Mouse (Mus musculus) forebrain, embryonic 13.5 days (tissue): ENCODE results near the gene Zfp579. TPM values are rescaled to one million over a fixed set of nuclear protein-coding genes. Genes with fewer than 3 reads are reported as not detected.
"Not testable (repeated sequence)": the region's sequence is repeated elsewhere in the genome, so short reads cannot be mapped to it uniquely, and the experiment has no call there.

Experiments
- ATAC-seq: fragments of 200-750 bp; cut with Nextera tagmentation; 2 replicates; pipeline ENCODE4 v1.8.0; 2017
- H3K27ac ChIP-seq: fragments of 300-500 bp; sonication (generic); 2 replicates; pipeline ENCODE4 v1.5.1; 2015; ENCODE audit warnings: inconsistent platforms, mild to moderate bottlenecking, moderate library complexity
- H3K27me3 ChIP-seq: fragments of 300-500 bp; sonication (generic); 2 replicates; pipeline ENCODE4 v1.6.1; 2015; ENCODE audit warnings: mild to moderate bottlenecking, inconsistent platforms
- H3K36me3 ChIP-seq: fragments of 300-500 bp; sonication (generic); 2 replicates; pipeline ENCODE4 v1.6.1; 2015; ENCODE audit warnings: mild to moderate bottlenecking, inconsistent platforms; ENCODE audit not compliant: poor library complexity, severe bottlenecking
- H3K4me1 ChIP-seq: fragments of 300-500 bp; sonication (generic); 2 replicates; pipeline ENCODE4 v1.6.1; 2015; ENCODE audit warnings: inconsistent platforms
- H3K4me2 ChIP-seq: fragments of 300-500 bp; sonication (generic); 2 replicates; pipeline ENCODE4 v1.6.1; 2015; ENCODE audit warnings: inconsistent platforms, mild to moderate bottlenecking, moderate library complexity
- H3K4me3 ChIP-seq: fragments of 300-500 bp; sonication (generic); 2 replicates; pipeline ENCODE4 v1.5.1; 2015; ENCODE audit warnings: mild to moderate bottlenecking, inconsistent platforms
- H3K9ac ChIP-seq: fragments of 300-500 bp; sonication (generic); 2 replicates; pipeline ENCODE4 v1.6.1; 2015; ENCODE audit warnings: mild to moderate bottlenecking, inconsistent platforms
- H3K9me3 ChIP-seq: fragments of 300-500 bp; sonication (generic); replicated peaks from 2 replicates; pipeline ENCODE4 v1.6.1; 2016; ENCODE audit warnings: inconsistent platforms
- WGBS: fragments of 180-500 bp; shearing (Covaris S2); methylation state at CpG from one replicate; pipeline ENCODE4 v1.1.7; 2015; 5-methylcytosine and 5-hydroxymethylcytosine counted together
- polyA plus RNA-seq: library from polyadenylated mRNA; unstranded; fragments of >200 nt; fragmentation: Nextera tagmentation; extraction: Ambion mirVana; gene quantifications from 2 replicates; pipeline ENCODE4 v1.2.1, GENCODE M21; 2015

Zfp579 gene
- polyA plus RNA-seq, 1 experiment from 2014 or later: 51.2 TPM

GRCm38 (mm10) chr7:5014251-5015117, 18.5 kb upstream of the Zfp579 start, which contains the start of the genes Zfp524 and Fiz1:
Gene Zfp524 (plus strand): TSS chr7:5014415.
Gene Fiz1 (minus strand): TSS chr7:5014697.
- peak within 1 kb of the TSS; percentile 79 for H3K9ac ChIP-seq
- peak; percentile 83 for ATAC-seq
- no peaks in the 10 kb centered on the region for H3K27me3 ChIP-seq
- 1% methylated on average over 42 of the region's 42 CpGs for WGBS
- no peaks in the 10 kb centered on the region for H3K9me3 ChIP-seq
- peak within 1 kb of the TSS; percentile 68 for H3K4me3 ChIP-seq
- H3K4me2 ChIP-seq: peak within 1 kb of the TSS; percentile 67
- H3K36me3 ChIP-seq: peaks cover 43% of the 10 kb centered on the region
- H3K27ac ChIP-seq: peak within 1 kb of the TSS; percentile 99
- peaks cover 12% of the 10 kb centered on the region for H3K4me1 ChIP-seq

GRCm38 (mm10) chr7:5012681-5013513, 16.9 kb upstream of the Zfp579 start:
- no peaks in the 10 kb centered on the region for H3K27me3 ChIP-seq
- peaks cover 9% of the 10 kb centered on the region for H3K4me1 ChIP-seq
- H3K27ac ChIP-seq: no peak overlapping the region
- H3K9me3 ChIP-seq: no peaks in the 10 kb centered on the region
- no peak for ATAC-seq
- H3K4me3 ChIP-seq: no peak overlapping the region
- WGBS: 91% methylated on average over 27 of the region's 27 CpGs
- H3K4me2 ChIP-seq: peak overlapping the region; percentile 67; the same call in 1 of the 2 replicates
- peaks cover 59% of the 10 kb centered on the region for H3K36me3 ChIP-seq
- H3K9ac ChIP-seq: no peak overlapping the region

GRCm38 (mm10) chr7:5008229-5008628, 12.3 kb upstream of the Zfp579 start:
- no peak overlapping the region for H3K9ac ChIP-seq
- no peak overlapping the region for H3K4me3 ChIP-seq
- no peak overlapping the region for H3K27ac ChIP-seq
- H3K27me3 ChIP-seq: no peaks in the 10 kb centered on the region
- 0 out of 2 replicates have a peak, but pooled peaks have one; percentile 32 for ATAC-seq
- peaks cover 75% of the 10 kb centered on the region for H3K36me3 ChIP-seq
- H3K4me1 ChIP-seq: peaks cover 2% of the 10 kb centered on the region; the same call in 1 of the 2 replicates
- whole genome bisulfite sequencing: 96% methylated on average over 25 of the region's 26 CpGs
- H3K4me2 ChIP-seq: no peak overlapping the region
- H3K9me3 ChIP-seq: no peaks in the 10 kb centered on the region

GRCm38 (mm10) chr7:5002876-5003275, 6.9 kb upstream of the Zfp579 start:
- not testable (repeated sequence) for H3K9me3 ChIP-seq, H3K27me3 ChIP-seq, H3K4me3 ChIP-seq, H3K4me2 ChIP-seq, H3K9ac ChIP-seq, ATAC-seq, H3K4me1 ChIP-seq, H3K27ac ChIP-seq
- 60% methylated on average over 8 of the region's 8 CpGs for WGBS
- peaks cover 24% of the 10 kb centered on the region for H3K36me3 ChIP-seq

- Histone ChIP-seq H3K9me3 (no peaks in the 10 kb centered on the region), H3K4me3 (no peak overlapping the region), H3K36me3 (no peaks in the 10 kb centered on the region), H3K27me3 (no peaks in the 10 kb centered on the region), H3K4me2 (no peak overlapping the region), H3K4me1 (peaks cover 14% of the 10 kb centered on the region), H3K9ac (no peak overlapping the region), H3K27ac (no peak overlapping the region)
- 86% methylated on average over 2 of the region's 2 CpGs for WGBS
- no peak for ATAC-seq
Observed at GRCm38 (mm10) chr7:4999876-5000275, 3.9 kb upstream of the Zfp579 start.

- peaks cover 17% of the 10 kb centered on the region for H3K27me3 ChIP-seq
- ATAC-seq: no peak
- peak overlapping the region; percentile 89 for H3K9ac ChIP-seq
- H3K4me1 ChIP-seq: peaks cover 35% of the 10 kb centered on the region
- 73% methylated on average over 8 of the region's 8 CpGs for WGBS
- H3K36me3 ChIP-seq: peaks cover 26% of the 10 kb centered on the region
- H3K4me2 ChIP-seq: peak overlapping the region; percentile 89
- peak overlapping the region; percentile 66; the same call in 1 of the 2 replicates for H3K27ac ChIP-seq
- peak overlapping the region; percentile 78 for H3K4me3 ChIP-seq
- H3K9me3 ChIP-seq: no peaks in the 10 kb centered on the region
Observed at GRCm38 (mm10) chr7:4996934-4997333, 976 bp upstream of the Zfp579 start.

GRCm38 (mm10) chr7:4995268-4996002, 523 bp downstream of the Zfp579 start:
- Histone ChIP-seq H3K4me3 (peak overlapping the region; percentile 78), H3K9me3 (no peaks in the 10 kb centered on the region), H3K27ac (0 out of 2 replicates have a peak overlapping the region, but pooled peaks have one; percentile 44), H3K4me2 (peak overlapping the region; percentile 89), H3K36me3 (peaks cover 41% of the 10 kb centered on the region), H3K27me3 (peaks cover 17% of the 10 kb centered on the region), H3K9ac (peak overlapping the region; percentile 89), H3K4me1 (peaks cover 35% of the 10 kb centered on the region)
- 6% methylated on average over 19 of the region's 19 CpGs for WGBS
- ATAC-seq: peak; percentile 14; the same call in 1 of the 2 replicates

- no peak for ATAC-seq
- H3K4me2 ChIP-seq: peak overlapping the region; percentile 89
- WGBS: 54% methylated on average over 58 of the region's 59 CpGs
- H3K4me3 ChIP-seq: peak overlapping the region; percentile 78
- H3K27me3 ChIP-seq: peaks cover 17% of the 10 kb centered on the region
- H3K36me3 ChIP-seq: peaks cover 42% of the 10 kb centered on the region
- H3K9ac ChIP-seq: peak overlapping the region; percentile 89
- H3K4me1 ChIP-seq: peaks cover 35% of the 10 kb centered on the region
- no peak overlapping the region for H3K27ac ChIP-seq
- H3K9me3 ChIP-seq: no peaks in the 10 kb centered on the region
Observed at GRCm38 (mm10) chr7:4993999-4994788, 1.8 kb downstream of the Zfp579 start.

- ATAC-seq: no peak
- Histone ChIP-seq H3K36me3 (peaks cover 42% of the 10 kb centered on the region), H3K9me3 (no peaks in the 10 kb centered on the region), H3K27me3 (peaks cover 21% of the 10 kb centered on the region), H3K4me2 (peak overlapping the region; percentile 89), H3K4me1 (peaks cover 35% of the 10 kb centered on the region), H3K27ac (no peak overlapping the region), H3K9ac (peak overlapping the region; percentile 89), H3K4me3 (peak overlapping the region; percentile 78)
- WGBS: 42% methylated on average over 55 of the region's 55 CpGs
Observed at GRCm38 (mm10) chr7:4993347-4993998, 2.5 kb downstream of the Zfp579 start.

- Histone ChIP-seq H3K9me3 (no peaks in the 10 kb centered on the region), H3K27me3 (peaks cover 16% of the 10 kb centered on the region), H3K9ac (no peak overlapping the region), H3K4me2 (no peak overlapping the region), H3K27ac (no peak overlapping the region), H3K4me1 (peaks cover 6% of the 10 kb centered on the region), H3K36me3 (peaks cover 29% of the 10 kb centered on the region), H3K4me3 (no peak overlapping the region)
- WGBS: 75% methylated on average over 2 of the region's 2 CpGs
- ATAC-seq: no peak
Observed at GRCm38 (mm10) chr7:4988250-4988649, 7.7 kb downstream of the Zfp579 start.
